Comparison of ENCODE assay signal across 8 mouse cellular contexts in the genomic region with DNA sequence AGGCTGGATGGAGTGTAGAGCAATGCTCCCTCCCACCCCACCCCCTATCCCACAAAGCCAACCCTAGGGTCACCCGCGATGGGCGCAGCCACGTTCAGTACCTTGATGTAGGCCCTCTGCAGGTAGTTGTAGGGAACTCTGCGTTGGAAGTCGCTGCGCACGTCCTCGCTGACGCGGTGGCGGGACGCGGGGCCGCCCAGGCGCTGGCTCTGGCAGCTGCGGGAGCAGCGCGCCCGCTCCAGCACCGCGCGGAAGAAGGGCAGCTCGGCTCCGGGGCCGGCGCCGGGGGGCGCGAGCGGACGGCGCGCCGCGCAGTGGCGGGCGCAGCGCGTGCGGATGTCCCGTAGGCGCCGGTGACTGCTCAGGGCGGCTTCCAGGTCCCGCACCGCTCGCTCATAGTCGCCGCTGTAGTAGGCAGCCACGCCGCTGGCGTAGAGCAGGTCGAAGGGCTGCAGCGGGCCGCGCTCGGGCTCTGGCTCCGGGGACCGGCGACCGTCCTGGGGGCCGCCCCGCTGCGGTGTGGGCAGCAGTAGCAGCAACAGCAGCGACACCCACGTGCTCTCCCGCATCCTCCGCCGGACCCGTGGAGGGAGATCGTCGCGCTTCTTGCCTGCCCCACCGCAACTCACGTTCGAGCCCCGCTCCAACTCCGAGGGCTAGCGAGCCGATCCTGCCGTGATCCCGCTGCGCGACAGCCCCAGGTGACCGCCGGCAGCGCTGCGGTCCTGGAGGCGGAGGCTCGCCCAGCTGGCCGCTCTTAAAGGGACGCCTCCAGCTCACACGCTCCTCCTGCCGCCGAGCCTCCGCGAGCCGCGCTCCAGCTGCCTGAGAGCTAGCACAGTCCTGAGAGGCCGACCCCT. TPM values are rescaled to one million over a fixed set of nuclear protein-coding genes. Genes with fewer than 3 reads are reported as not detected.
A peak's percentile ranks its signal among the peaks of the same experiment; 100 is the strongest.
DNase-seq lines count a peak whose midpoint lies in the region; ATAC-seq and TF ChIP-seq lines count a peak whose summit lies in the region.

A gene (minus strand): TSS at position 670 of the 860 bp plus-strand sequence.

- H3K4me1 ChIP-seq in cortical plate, adult 2 months (ENCODE audit: control insufficient read depth, insufficient read depth, low read length), result peaks cover 1% of the 10 kb centered on the region; the same call in 1 of the 2 replicates
- peaks cover 9% of the 10 kb centered on the region; the same call in 1 of the 2 replicates for H3K4me1 ChIP-seq in hindbrain, embryonic 16.5 days (ENCODE audit: control insufficient read depth, insufficient read depth, low read depth, low read length)

- H3K4me3 ChIP-seq in cortical plate, adult 2 months (ENCODE audit: insufficient read depth, low read length), result peak within 1 kb of the TSS; percentile 92
- peak within 1 kb of the TSS; percentile 81 for H3K4me3 ChIP-seq in hindbrain, embryonic 16.5 days (ENCODE audit: low read length)
- peak within 1 kb of the TSS; percentile 63 for H3K4me3 ChIP-seq in left cerebral cortex, adult 2 months

- H3K36me3 ChIP-seq in hindbrain, embryonic 16.5 days (ENCODE audit: control insufficient read depth, insufficient read depth, low read length), result no peaks in the 10 kb centered on the region

- peak within 1 kb of the TSS; percentile 77 for H3K27ac ChIP-seq in cortical plate, adult 2 months (ENCODE audit: insufficient read depth, low read length)
- peak within 1 kb of the TSS; percentile 72 for H3K27ac ChIP-seq in hindbrain, embryonic 16.5 days (ENCODE audit: low read depth, low read length)
- H3K27ac ChIP-seq in left cerebral cortex, adult 2 months, result peak within 1 kb of the TSS; percentile 80

- peak within 1 kb of the TSS; percentile 84 for H3K4me2 ChIP-seq in hindbrain, embryonic 16.5 days (ENCODE audit: low read length)

- ATAC-seq in hindbrain, embryonic 16.5 days, result peak; percentile 94

- WGBS in hindbrain, embryonic 16.5 days, result under 1% methylated on average over 77 of the region's 101 CpGs

- peak; percentile 12; the same call in 1 of the 2 replicates for TF ChIP-seq CTCF in cortical plate, adult 2 months (IDR thresholded peaks at IDR 0.05; ENCODE audit: extremely low read depth, insufficient read depth, low read length)
- peak; percentile 29; the same call in 1 of the 2 replicates for TF ChIP-seq CTCF in left cerebral cortex, adult 2 months (IDR thresholded peaks at IDR 0.05)

- H3K9me3 ChIP-seq in hindbrain, embryonic 16.5 days (ENCODE audit: control insufficient read depth, low read length), result 0 out of 2 replicates have a peak, but pooled peaks cover 3% of the 10 kb centered on the region

- intact Hi-C loops in gastrocnemius, postnatal 14 days (cut with DNase I; ENCODE audit: low total_unique reads), result no loop called here
- intact Hi-C loops in left cerebral cortex, adult 2 months (cut with DNase I), result loop anchor here (5.0 kb wide), 2 partner anchors 67 to 83 kb away; no protein-coding TSS in a partner anchor

- DNase-seq in adrenal gland, adult 2 months, result peak; percentile 84
- peak; percentile 71 for DNase-seq in gastrocnemius, postnatal 14 days
- peak; percentile 62 to 75 for DNase-seq in left cerebral cortex, adult 2 months (ENCODE audit: extremely low spot score in 1 of 2, low spot score in 2 of 2)
- peak; percentile 60 for DNase-seq in lung, postnatal 25 days (ENCODE audit: low spot score)
- DNase-seq in right cerebral cortex, adult 2 months (ENCODE audit: low spot score in 2 of 2), result peak; percentile 55 to 57
- DNase-seq in MN1 (ENCODE audit: low spot score), result no peak

- peak within 1 kb of the TSS; percentile 82 for H3K9ac ChIP-seq in hindbrain, embryonic 16.5 days (ENCODE audit: low read depth, low read length)

- TF ChIP-seq POLR2A in cortical plate, adult 2 months (IDR thresholded peaks at IDR 0.05; ENCODE audit: extremely low read depth, insufficient read depth, low read length), result no peak

- H3K27me3 ChIP-seq in hindbrain, embryonic 16.5 days (replicated peaks; ENCODE audit: control insufficient read depth, insufficient read depth, low read length), result no peaks in the 10 kb centered on the region; the same call in 1 of the 2 replicates

RNA-seq across cellular contexts. Expression of the gene that starts here (rescaled TPM):
- total RNA-seq in adrenal gland, adult 2 months (2021), result 1 to 10 TPM; 9.3 to 10.0 TPM
- polyA plus RNA-seq in adrenal gland, adult 2 months (2012; rRNA removed), result 3.2 and 4.1 TPM in 2 replicates
- 1.9 and 2.0 TPM in 2 replicates for polyA plus RNA-seq in cortical plate, adult 2 months (2012; rRNA removed)
- total RNA-seq in gastrocnemius, postnatal 14 days (2021), result 1 to 10 TPM; 6.1 to 6.6 TPM
- 0.81 and 1.5 TPM in 2 replicates for polyA plus RNA-seq in hindbrain, embryonic 16.5 days (2015; fragmentation: Nextera tagmentation; extraction: Ambion mirVana)
- 1 to 10 TPM; 3.7 TPM for total RNA-seq in left cerebral cortex, adult 2 months (2021)
